Mouse (Mus musculus) ES-E14 (cell line): ENCODE data around the gene Clstn1. TPM values are rescaled to one million over a fixed set of nuclear protein-coding genes. Genes with fewer than 3 reads are reported as not detected.

Experiments
- DNase-seq: peaks from one replicate; pipeline ENCODE4 v3.0.0-alpha.2; 2013; ENCODE audit warnings: low read depth, low spot score
- H3K27ac ChIP-seq: 2 replicates; pipeline ENCODE4 v1.5.1; 2012; ENCODE audit warnings: low read depth, mild to moderate bottlenecking, low read length, moderate library complexity, mixed read lengths; ENCODE audit not compliant: poor library complexity, insufficient read depth, severe bottlenecking
- H3K36me3 ChIP-seq: 2 replicates; pipeline ENCODE4 v1.6.1; 2012; ENCODE audit warnings: mild to moderate bottlenecking, low read length, moderate library complexity, mixed read lengths; ENCODE audit not compliant: control insufficient read depth, poor library complexity, insufficient read depth, severe bottlenecking
- H3K4me1 ChIP-seq, 2 experiments: fragments of 150-350 bp in 1 of 2; sonication (generic) in 1 of 2; 2 replicates each; pipeline ENCODE4 v1.6.1; 2012; ENCODE audit warnings: low read length in 2 of 2, mild to moderate bottlenecking in 1 of 2, mixed read lengths in 1 of 2; ENCODE audit not compliant: control insufficient read depth in 2 of 2, insufficient read depth in 2 of 2, poor library complexity in 1 of 2
- H3K4me3 ChIP-seq, 2 experiments: fragments of 150-350 bp in 1 of 2; sonication (generic) in 1 of 2; 2 replicates each; pipeline ENCODE4 v1.5.1; 2012; ENCODE audit warnings: low read length in 2 of 2, low read depth in 1 of 2, mild to moderate bottlenecking in 1 of 2, mixed read lengths in 1 of 2; ENCODE audit not compliant: insufficient read depth in 1 of 2, poor library complexity in 1 of 2, severe bottlenecking in 1 of 2
- H3K9ac ChIP-seq: 2 replicates; pipeline ENCODE4 v1.6.1; 2012; ENCODE audit warnings: low read depth, mild to moderate bottlenecking, low read length, mixed read lengths; ENCODE audit not compliant: poor library complexity, insufficient read depth, severe bottlenecking
- H3K9me3 ChIP-seq: fragments of 150-350 bp; sonication (generic); 2 replicates; pipeline ENCODE4 v1.6.1; 2012; ENCODE audit warnings: low read depth, mild to moderate bottlenecking, low read length; ENCODE audit not compliant: control insufficient read depth, insufficient read depth
- CHD2 ChIP-seq: IDR thresholded peaks from 2 replicates; pipeline ENCODE4 v1.6.1; 2014; ENCODE audit warnings: mild to moderate bottlenecking, low read depth, low read length, inconsistent platforms
- HCFC1 ChIP-seq: IDR thresholded peaks from 2 replicates; pipeline ENCODE4 v1.6.1; 2012; ENCODE audit warnings: low read length, inconsistent platforms, borderline replicate concordance; ENCODE audit not compliant: insufficient read depth
- MAFK ChIP-seq: IDR thresholded peaks from 2 replicates; pipeline ENCODE4 v1.6.1; 2014; ENCODE audit warnings: mild to moderate bottlenecking, low read depth, low read length, inconsistent platforms; ENCODE audit not compliant: insufficient read depth
- ZC3H11A ChIP-seq: IDR thresholded peaks from 2 replicates; pipeline ENCODE4 v1.6.1; 2012; ENCODE audit warnings: low read depth, mild to moderate bottlenecking, inconsistent platforms, low read length, borderline replicate concordance
- ZNF384 ChIP-seq: IDR thresholded peaks from 2 replicates; pipeline ENCODE4 v1.6.1; 2012; ENCODE audit warnings: low read depth, low read length, inconsistent platforms
- in situ Hi-C, 2 experiments: fragments of 600-800 bp; cut with MboI; formaldehyde crosslinking; loops; one replicate each; pipeline ENCODE4 v1.15.1; 2025; ENCODE audit warnings: low sequenced_read_pairs in 2 of 2, inconsistent platforms in 1 of 2; ENCODE audit not compliant: unreplicated experiment in 2 of 2
- total RNA-seq: library from RNA; depleted of rRNA; stranded (reverse); fragments of 300-350 nt; gene quantifications from 2 replicates; pipeline ENCODE4 v1.2.3, GENCODE M21; 2012

The Clstn1 gene
- total RNA-seq, 1 experiment: 115 TPM

- no peak for DNase-seq
- in situ Hi-C loops: no loop called here
- no peak overlapping the region for H3K4me3 ChIP-seq
- no peaks in the 10 kb centered on the region for H3K36me3 ChIP-seq
- no peak overlapping the region for H3K27ac ChIP-seq
- no peak for TF ChIP-seq HCFC1
- no peak for TF ChIP-seq ZC3H11A
- no peak for TF ChIP-seq ZNF384
- no peak for TF ChIP-seq CHD2
- TF ChIP-seq MAFK: no peak
- H3K9ac ChIP-seq: no peak overlapping the region
- H3K4me1 ChIP-seq: peaks cover 0 to 8% of the 10 kb centered on the region in 2 experiments; a peak in 2 of 4 replicates
- no peaks in the 10 kb centered on the region for H3K9me3 ChIP-seq
These were observed 91.7 kb downstream of the Clstn1 start for GRCm38 (mm10) chr4:149678006-149678405.

GRCm38 (mm10) chr4:149679056-149679770, 92.9 kb downstream of the Clstn1 start:
- H3K27ac ChIP-seq: no peak overlapping the region

GRCm38 (mm10) chr4:149683875-149684274, 97.6 kb downstream of the Clstn1 start:
- no peak overlapping the region for H3K27ac ChIP-seq
- TF ChIP-seq MAFK: no peak
- no peak for TF ChIP-seq ZNF384
- no peak for TF ChIP-seq CHD2
- TF ChIP-seq ZC3H11A: no peak
- TF ChIP-seq HCFC1: no peak
- no peak overlapping the region for H3K4me3 ChIP-seq
- no peak overlapping the region for H3K9ac ChIP-seq
- peaks cover 1 to 13% of the 10 kb centered on the region in 2 experiments; a peak in 3 of 4 replicates for H3K4me1 ChIP-seq
- in situ Hi-C loops: no loop called here
- DNase-seq: no peak
- H3K36me3 ChIP-seq: no peaks in the 10 kb centered on the region
- H3K9me3 ChIP-seq: no peaks in the 10 kb centered on the region

More at GRCm38 (mm10) chr4:149679056-149679770, 92.9 kb downstream of the Clstn1 start:
- Histone ChIP-seq H3K9ac (no peak overlapping the region), H3K9me3 (no peaks in the 10 kb centered on the region), H3K4me1 (peaks cover 0 to 14% of the 10 kb centered on the region in 2 experiments; a peak in 2 of 4 replicates), H3K36me3 (no peaks in the 10 kb centered on the region), H3K4me3 (no peak overlapping the region)
- TF ChIP-seq ZC3H11A (no peak), HCFC1 (no peak), CHD2 (no peak), ZNF384 (no peak), MAFK (no peak)
- no peak for DNase-seq
- in situ Hi-C loops: no loop called here

DNA sequence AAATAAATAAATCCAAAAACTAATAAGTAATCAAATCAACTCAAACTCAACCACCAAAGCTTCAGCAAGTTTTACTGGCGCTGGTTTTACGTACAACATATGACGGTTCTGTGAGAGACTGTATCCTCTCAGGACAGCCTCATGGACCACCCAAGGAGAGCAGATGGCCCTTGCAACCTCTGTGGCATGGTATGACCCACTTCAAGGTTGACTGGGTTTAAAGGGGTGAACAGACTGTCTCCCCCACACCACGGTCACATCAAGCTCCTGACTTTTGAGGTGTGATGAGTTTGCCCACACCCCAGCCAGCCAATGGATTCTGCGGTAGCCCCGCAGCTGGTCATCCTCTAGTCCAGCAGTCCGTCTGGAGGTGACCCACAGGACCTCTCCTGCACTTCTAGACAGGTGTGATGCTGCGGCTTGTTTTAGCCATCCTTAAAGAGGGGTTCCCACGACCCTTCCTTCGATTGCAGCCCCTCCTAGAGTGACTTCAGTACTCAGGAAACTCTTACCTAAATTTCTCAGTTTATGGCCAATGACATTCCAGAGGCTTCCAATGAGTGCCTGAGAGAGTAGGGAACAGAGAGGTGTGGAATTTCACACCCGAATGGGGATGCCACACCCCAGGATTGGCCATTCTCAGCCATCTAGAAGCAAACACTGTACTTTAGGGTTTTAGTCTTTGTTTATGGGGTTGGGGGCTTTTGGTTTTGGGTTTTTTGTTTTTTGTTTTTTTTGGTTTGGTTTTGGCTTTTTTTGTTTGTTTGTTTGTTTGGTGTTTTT, 98.8 kb downstream of the Clstn1 start:
- DNase-seq: no peak
- no peak overlapping the region for H3K9ac ChIP-seq
- TF ChIP-seq ZC3H11A: no peak
- TF ChIP-seq MAFK: no peak
- no peak for TF ChIP-seq CHD2
- TF ChIP-seq HCFC1: no peak
- TF ChIP-seq ZNF384: no peak
- in situ Hi-C loops: no loop called here
- no peak overlapping the region for H3K4me3 ChIP-seq
- peaks cover 2 to 13% of the 10 kb centered on the region in 2 experiments; a peak in 3 of 4 replicates for H3K4me1 ChIP-seq
- H3K9me3 ChIP-seq: no peaks in the 10 kb centered on the region
- H3K36me3 ChIP-seq: no peaks in the 10 kb centered on the region
- H3K27ac ChIP-seq: no peak overlapping the region
